Mouse (Mus musculus) E14TG2a.4 (cell line): ENCODE results near the gene Slc9a1.

Source experiments
- H3K27me3 ChIP-seq: 2 replicates; pipeline ENCODE4 v1.6.1; 2014; ENCODE audit warnings: low read length, control low read depth; ENCODE audit not compliant: insufficient read depth
- H3K36me3 ChIP-seq: 2 replicates; pipeline ENCODE4 v1.6.1; 2014; ENCODE audit warnings: low read length, control low read depth; ENCODE audit not compliant: insufficient read depth
- H3K4me1 ChIP-seq: replicated peaks from 2 replicates; pipeline ENCODE4 v1.6.1; 2014; ENCODE audit warnings: low read depth, low read length, control low read depth
- H3K4me3 ChIP-seq: replicated peaks from 2 replicates; pipeline ENCODE4 v1.5.1; 2014; ENCODE audit warnings: mild to moderate bottlenecking, low read length
- H3K9me3 ChIP-seq: 2 replicates; pipeline ENCODE4 v1.6.1; 2014; ENCODE audit warnings: low read length, control low read depth
- CTCF ChIP-seq: conservative IDR thresholded peaks from 2 replicates; pipeline ENCODE4 v1.5.1; 2014; ENCODE audit warnings: low read length
- NANOG ChIP-seq: IDR thresholded peaks from 2 replicates; pipeline ENCODE4 v1.6.1; 2014; ENCODE audit warnings: borderline replicate concordance, low read length, mixed read lengths
- POU5F1 ChIP-seq: IDR thresholded peaks from 2 replicates; pipeline ENCODE4 v1.6.1; 2014; ENCODE audit warnings: low read length, borderline replicate concordance

Slc9a1 gene

DNA sequence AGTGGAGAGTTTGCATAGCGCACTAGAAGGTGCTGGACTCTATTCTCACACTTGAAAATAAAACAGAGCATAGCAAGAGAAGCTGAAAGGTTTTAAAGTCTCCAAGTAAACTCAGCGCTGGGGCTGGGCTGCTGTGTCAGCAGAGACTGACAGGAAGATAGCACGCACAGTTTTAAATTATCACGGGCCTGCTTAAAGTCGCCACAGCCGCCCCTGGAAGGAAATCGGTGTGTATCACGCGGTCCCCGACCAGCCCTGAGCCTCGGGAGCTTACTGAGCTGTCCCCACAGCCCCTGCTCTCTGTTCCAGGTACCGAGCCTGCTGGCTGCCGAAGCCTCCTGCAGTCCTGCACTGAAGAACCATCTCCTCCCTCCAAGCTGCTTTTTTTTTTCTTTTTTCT lies 32.5 kb downstream of the Slc9a1 start:
- Histone ChIP-seq H3K9me3 (no peaks in the 10 kb centered on the region), H3K27me3 (no peaks in the 10 kb centered on the region), H3K4me3 (no peak overlapping the region), H3K4me1 (peaks cover 52% of the 10 kb centered on the region), H3K36me3 (peaks cover 50% of the 10 kb centered on the region)
- TF ChIP-seq CTCF (no peak), NANOG (no peak), POU5F1 (no peak)

DNA sequence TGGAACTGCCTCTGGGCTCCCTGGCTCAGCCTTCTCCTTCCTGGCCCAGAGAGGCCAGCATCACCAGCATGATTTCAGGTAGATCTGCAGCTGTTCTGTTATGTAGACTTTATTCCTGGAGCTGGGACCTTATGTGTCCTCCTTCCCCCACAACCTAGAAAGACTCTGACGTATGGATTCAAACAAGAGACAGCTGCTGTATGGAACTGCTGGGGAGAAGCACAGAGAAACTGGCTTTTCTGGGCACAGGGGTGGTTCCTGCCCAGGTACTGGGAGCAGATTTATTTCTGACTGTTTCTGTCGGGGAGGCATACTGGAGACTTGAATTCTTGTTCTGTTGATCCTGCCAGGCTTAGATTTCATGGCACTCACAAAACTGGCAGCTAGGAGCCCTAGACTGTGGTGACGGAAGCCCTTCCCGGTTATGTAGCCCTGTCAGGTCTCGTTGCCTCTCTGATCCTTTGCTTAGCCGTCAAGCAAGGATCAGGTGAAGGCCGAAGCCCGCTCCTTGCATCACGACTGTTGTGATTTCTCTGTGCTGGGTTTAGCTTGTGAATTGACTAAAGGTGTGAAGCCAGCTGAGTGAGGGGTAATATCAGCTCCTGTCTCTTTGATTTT lies 34.2 kb downstream of the Slc9a1 start:
- peaks cover 54% of the 10 kb centered on the region for H3K36me3 ChIP-seq
- no peaks in the 10 kb centered on the region for H3K27me3 ChIP-seq
- no peaks in the 10 kb centered on the region for H3K9me3 ChIP-seq
- H3K4me1 ChIP-seq, result peaks cover 52% of the 10 kb centered on the region
- no peak overlapping the region for H3K4me3 ChIP-seq
- TF ChIP-seq NANOG (no peak), CTCF (no peak), POU5F1 (no peak)

DNA sequence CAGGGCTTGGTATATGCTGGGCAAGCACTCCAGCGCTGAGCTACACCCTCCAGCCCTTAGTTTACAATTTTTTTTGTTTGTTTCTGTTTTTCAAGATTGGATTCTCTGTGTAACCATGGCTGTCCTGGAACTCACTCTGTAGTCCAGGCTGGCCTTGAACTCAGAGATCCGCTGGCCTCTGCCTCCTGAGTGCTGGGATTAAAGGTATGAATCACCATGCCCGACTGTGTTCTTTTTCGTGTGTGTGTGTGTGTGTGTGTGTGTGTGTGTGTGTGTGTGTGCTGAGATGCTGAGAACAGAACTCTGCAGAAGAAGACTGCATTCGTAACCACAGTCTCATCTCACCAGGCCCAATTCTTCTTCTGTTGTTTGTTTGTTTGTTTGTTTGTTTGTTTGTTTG lies 34.8 kb downstream of the Slc9a1 start:
- no peak for TF ChIP-seq POU5F1
- TF ChIP-seq CTCF, result no peak
- no peak for TF ChIP-seq NANOG
- H3K27me3 ChIP-seq, result no peaks in the 10 kb centered on the region

DNA sequence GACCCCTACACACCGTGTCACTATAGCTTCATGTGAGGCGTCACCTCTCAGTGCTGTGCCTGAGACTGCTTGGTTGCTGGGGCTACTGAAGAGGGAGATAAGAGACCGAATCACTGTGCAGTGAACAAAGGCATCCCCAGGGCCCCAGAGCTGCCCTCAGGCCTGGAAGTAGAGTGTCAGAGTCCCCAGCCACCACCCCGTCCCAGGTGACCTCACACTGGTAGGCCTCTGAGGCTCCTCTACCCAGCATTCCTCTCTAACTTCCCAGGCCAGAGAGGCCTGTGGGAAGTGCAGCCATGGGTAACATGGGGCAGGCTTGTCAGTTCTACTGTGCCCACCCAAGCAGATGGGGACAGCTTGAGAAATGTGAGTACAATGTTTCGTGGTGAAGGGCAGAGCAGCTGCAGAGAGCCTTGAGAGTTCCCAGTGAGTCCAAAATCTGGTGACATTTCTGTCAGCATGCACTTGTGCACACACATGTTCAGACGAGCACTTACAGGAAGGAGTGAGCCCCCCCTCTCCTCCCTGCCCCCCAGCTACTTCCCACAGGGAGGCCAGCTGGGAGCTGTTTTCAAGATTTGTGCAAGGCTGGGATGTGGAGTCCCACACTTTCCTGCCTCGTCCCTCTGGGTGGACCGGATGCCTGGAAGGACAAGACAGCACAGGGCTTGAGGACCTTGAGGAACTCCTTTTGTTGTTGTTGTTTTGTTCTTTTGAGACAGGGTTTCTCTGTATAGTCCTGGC lies 37.0 kb downstream of the Slc9a1 start:
- TF ChIP-seq POU5F1 (no peak), CTCF (no peak), NANOG (no peak)
- Histone ChIP-seq H3K36me3 (peaks cover 44% of the 10 kb centered on the region), H3K27me3 (no peaks in the 10 kb centered on the region)

More for the DNA sequence above, 34.8 kb downstream of the Slc9a1 start:
- Histone ChIP-seq H3K4me3 (no peak overlapping the region), H3K36me3 (peaks cover 49% of the 10 kb centered on the region), H3K9me3 (no peaks in the 10 kb centered on the region), H3K4me1 (peaks cover 50% of the 10 kb centered on the region)

DNA sequence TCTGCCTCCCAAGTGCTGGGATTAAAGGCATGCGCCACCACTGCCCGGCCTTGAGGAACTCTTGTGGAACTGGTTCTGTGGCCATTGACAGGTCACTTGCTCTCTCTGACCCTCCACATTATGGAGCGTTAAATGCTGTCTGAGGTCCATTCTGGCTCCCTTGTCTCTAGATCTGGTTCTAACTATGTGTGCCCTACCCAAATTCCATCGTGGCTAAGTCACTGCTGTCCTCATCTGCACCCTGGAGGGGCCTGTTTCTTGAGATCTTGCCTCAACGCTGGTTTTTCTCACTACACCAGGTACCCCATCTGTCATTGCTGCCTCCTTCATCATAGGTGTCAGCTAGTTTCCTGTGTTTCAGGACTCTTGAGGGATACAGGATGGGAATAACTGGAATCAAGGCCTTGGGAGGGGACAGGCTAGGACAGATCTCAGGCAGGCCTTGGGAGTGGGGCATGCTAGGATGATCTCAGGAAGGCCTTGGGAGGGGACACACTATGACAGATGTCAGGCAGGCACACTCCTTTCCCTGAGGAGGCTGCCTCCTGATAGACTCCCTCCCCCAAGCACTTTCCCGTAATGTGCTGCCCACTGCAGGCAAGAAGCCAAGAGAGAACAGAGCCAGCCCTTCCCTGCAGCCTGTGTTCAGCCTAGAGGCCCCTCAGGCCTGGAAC lies 37.7 kb downstream of the Slc9a1 start:
- no peaks in the 10 kb centered on the region for H3K9me3 ChIP-seq
- no peak overlapping the region; the same call in 1 of the 2 replicates for H3K4me3 ChIP-seq
- H3K36me3 ChIP-seq, result peaks cover 51% of the 10 kb centered on the region
- TF ChIP-seq NANOG (no peak), CTCF (no peak), POU5F1 (no peak)
- peaks cover 68% of the 10 kb centered on the region for H3K4me1 ChIP-seq
- no peaks in the 10 kb centered on the region for H3K27me3 ChIP-seq

More for the DNA sequence above, 37.0 kb downstream of the Slc9a1 start:
- H3K9me3 ChIP-seq, result no peaks in the 10 kb centered on the region
- H3K4me1 ChIP-seq, result peaks cover 60% of the 10 kb centered on the region
- H3K4me3 ChIP-seq, result no peak overlapping the region

DNA sequence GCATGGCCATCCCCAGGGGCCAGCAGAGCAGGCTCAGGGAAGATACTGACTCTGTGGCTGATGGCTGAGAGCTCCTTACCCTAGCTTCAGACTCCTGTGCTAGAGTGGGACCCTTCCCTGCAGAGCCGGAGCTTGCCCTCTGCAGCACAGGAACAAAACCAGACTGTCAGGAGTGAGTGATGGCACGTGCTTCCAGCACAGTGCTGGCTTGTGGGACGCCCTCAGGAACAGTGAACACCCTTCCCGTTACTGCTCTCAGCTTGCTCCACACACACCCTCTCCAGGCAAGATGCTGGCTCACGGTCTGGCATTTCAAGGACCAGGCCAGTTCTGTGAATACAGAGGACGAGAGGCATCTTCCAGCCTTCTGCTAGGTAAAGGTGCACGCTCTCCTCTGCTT lies 38.5 kb downstream of the Slc9a1 start:
- Histone ChIP-seq H3K27me3 (no peaks in the 10 kb centered on the region), H3K4me1 (peaks cover 70% of the 10 kb centered on the region), H3K9me3 (no peaks in the 10 kb centered on the region), H3K36me3 (peaks cover 56% of the 10 kb centered on the region), H3K4me3 (no peak overlapping the region; the same call in 1 of the 2 replicates)
- no peak for TF ChIP-seq POU5F1
- no peak for TF ChIP-seq CTCF
- TF ChIP-seq NANOG, result no peak

DNA sequence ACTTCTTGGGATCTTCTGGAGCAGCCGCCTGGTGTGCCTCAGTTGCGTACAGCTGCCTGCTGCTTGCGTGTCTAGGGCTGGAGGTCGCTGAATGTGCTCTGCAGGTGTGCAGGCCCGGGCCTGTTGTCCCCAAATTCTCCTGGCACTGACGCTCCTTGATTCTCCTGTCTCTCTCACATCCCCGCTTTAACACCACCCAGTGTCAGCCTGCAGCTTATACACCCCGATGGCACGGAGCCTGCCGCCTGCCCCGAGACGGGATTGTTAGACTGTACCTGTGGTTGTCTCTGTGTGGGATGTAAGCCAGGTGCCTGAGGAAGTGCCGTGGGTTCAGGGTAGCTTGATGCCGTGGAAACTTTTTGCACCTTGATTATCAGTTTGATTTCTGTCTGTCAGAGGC lies 41.5 kb downstream of the Slc9a1 start:
- Histone ChIP-seq H3K4me1 (peaks cover 77% of the 10 kb centered on the region), H3K36me3 (peaks cover 52% of the 10 kb centered on the region), H3K4me3 (no peak overlapping the region), H3K9me3 (no peaks in the 10 kb centered on the region), H3K27me3 (no peaks in the 10 kb centered on the region)
- TF ChIP-seq CTCF (no peak), POU5F1 (no peak), NANOG (no peak)

DNA sequence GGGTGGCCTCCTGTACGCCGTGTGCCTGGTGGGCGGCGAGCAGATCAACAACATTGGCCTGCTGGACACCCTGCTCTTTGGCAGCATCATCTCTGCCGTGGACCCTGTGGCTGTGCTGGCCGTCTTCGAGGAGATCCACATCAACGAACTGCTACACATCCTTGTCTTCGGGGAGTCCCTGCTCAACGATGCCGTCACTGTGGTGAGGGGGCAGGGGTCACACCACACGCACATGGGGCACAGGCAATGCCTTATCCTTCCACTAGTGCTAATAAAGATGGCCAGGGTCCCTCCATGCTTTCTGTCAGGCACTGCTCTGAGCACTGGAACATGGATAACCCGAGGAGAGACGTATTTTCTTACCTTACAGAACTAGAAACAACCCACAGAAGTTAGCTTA lies 42.6 kb downstream of the Slc9a1 start:
- no peaks in the 10 kb centered on the region for H3K9me3 ChIP-seq
- TF ChIP-seq POU5F1, result no peak
- TF ChIP-seq CTCF, result no peak
- no peak for TF ChIP-seq NANOG
- peaks cover 66% of the 10 kb centered on the region for H3K4me1 ChIP-seq
- peak overlapping the region; percentile 58 for H3K4me3 ChIP-seq
- no peaks in the 10 kb centered on the region for H3K27me3 ChIP-seq
- H3K36me3 ChIP-seq, result peaks cover 54% of the 10 kb centered on the region
